Mouse (Mus musculus): ENCODE results near the gene Tcl1b3.

Tcl1b3 gene

GRCm38 (mm10) chr12:105235091-105235490 lies 44.2 kb downstream of the Tcl1b3 start:
- DNase-seq: no peak

GRCm38 (mm10) chr12:105239060-105239459 lies 48.2 kb downstream of the Tcl1b3 start:
- DNase-seq: no peak

All from cerebellum, adult 11-12 months (tissue).